8 mouse cellular contexts compared by ENCODE assay signal in genomic region chr3:35341840-35342239, GRCm38 (mm10).
A peak's percentile ranks its signal among the peaks of the same experiment; 100 is the strongest.
DNase-seq lines count a peak whose midpoint lies in the region; ATAC-seq and TF ChIP-seq lines count a peak whose summit lies in the region.

No protein-coding gene starts in this region.

- H3K9me3 ChIP-seq in forebrain, embryonic 12.5 days = no peaks in the 10 kb centered on the region
- no peaks in the 10 kb centered on the region for H3K9me3 ChIP-seq in limb, embryonic 10.5 days (replicated peaks)
- H3K9me3 ChIP-seq in neural tube, embryonic 13.5 days = no peaks in the 10 kb centered on the region

- peaks cover 54% of the 10 kb centered on the region for H3K4me1 ChIP-seq in forebrain, embryonic 12.5 days
- peaks cover 33% of the 10 kb centered on the region for H3K4me1 ChIP-seq in limb, embryonic 10.5 days
- H3K4me1 ChIP-seq in neural tube, embryonic 13.5 days (replicated peaks) = peaks cover 35% of the 10 kb centered on the region

- 3% methylated on average over 9 of the region's 9 CpGs for WGBS in forebrain, embryonic 12.5 days
- 10% methylated on average over 9 of the region's 9 CpGs for WGBS in limb, embryonic 10.5 days
- 8% methylated on average over 9 of the region's 9 CpGs for WGBS in neural tube, embryonic 13.5 days

- H3K27ac ChIP-seq in layer of hippocampus, adult 2 months = peak overlapping the region; percentile 90
- H3K27ac ChIP-seq in forebrain, embryonic 12.5 days = peak overlapping the region; percentile 97
- H3K27ac ChIP-seq in limb, embryonic 10.5 days = peak overlapping the region; percentile 87
- peak overlapping the region; percentile 87 for H3K27ac ChIP-seq in neural tube, embryonic 13.5 days (replicated peaks)

- H3K4me2 ChIP-seq in forebrain, embryonic 12.5 days = peak overlapping the region; percentile 60
- peak overlapping the region; percentile 73 for H3K4me2 ChIP-seq in neural tube, embryonic 13.5 days

- H3K27me3 ChIP-seq in forebrain, embryonic 12.5 days = no peaks in the 10 kb centered on the region
- H3K27me3 ChIP-seq in limb, embryonic 10.5 days (ENCODE audit: low read depth, poor library complexity, severe bottlenecking) = 0 out of 2 replicates have a peak, but pooled peaks cover 9% of the 10 kb centered on the region
- no peaks in the 10 kb centered on the region for H3K27me3 ChIP-seq in neural tube, embryonic 13.5 days

- peak overlapping the region; percentile 8; the same call in 1 of the 2 replicates for H3K4me3 ChIP-seq in layer of hippocampus, adult 2 months
- H3K4me3 ChIP-seq in forebrain, embryonic 12.5 days (replicated peaks) = peak overlapping the region; percentile 34; the same call in 1 of the 2 replicates
- H3K4me3 ChIP-seq in limb, embryonic 10.5 days = peak overlapping the region; percentile 55
- H3K4me3 ChIP-seq in neural tube, embryonic 13.5 days = peak overlapping the region; percentile 42; the same call in 1 of the 2 replicates

- peak overlapping the region; percentile 36; the same call in 1 of the 2 replicates for H3K9ac ChIP-seq in forebrain, embryonic 12.5 days
- H3K9ac ChIP-seq in neural tube, embryonic 13.5 days = peak overlapping the region; percentile 65; the same call in 1 of the 2 replicates

- no peak for DNase-seq in layer of hippocampus, adult 2 months (ENCODE audit: low spot score in 2 of 2)
- DNase-seq in layer of hippocampus, adult 11-12 months (ENCODE audit: low spot score) = no peak
- peak; percentile 42 for DNase-seq in limb, embryonic 10.5 days (ENCODE audit: low spot score)
- no peak for DNase-seq in MN1 (ENCODE audit: low spot score)
- DNase-seq in adrenal gland, adult (ENCODE audit: inconsistent age in 2 of 2, low spot score in 1 of 2) = no peak
- no peak for DNase-seq in adrenal gland, postnatal 36 days

- H3K36me3 ChIP-seq in forebrain, embryonic 12.5 days (replicated peaks) = no peaks in the 10 kb centered on the region
- H3K36me3 ChIP-seq in limb, embryonic 10.5 days = no peaks in the 10 kb centered on the region
- no peaks in the 10 kb centered on the region for H3K36me3 ChIP-seq in neural tube, embryonic 13.5 days

- ATAC-seq in forebrain, embryonic 12.5 days (ENCODE audit: low FRiP score) = no peak
- 0 out of 2 replicates have a peak, but pooled peaks have one; percentile 9 for ATAC-seq in neural tube, embryonic 13.5 days (ENCODE audit: low read depth)

- no peak for TF ChIP-seq CTCF in layer of hippocampus, adult 2 months (conservative IDR thresholded peaks at IDR 0.05)
